Mouse (Mus musculus): ENCODE measurements around the gene Gm11634.
"Not testable (repeated sequence)": the region's sequence is repeated elsewhere in the genome, so short reads cannot be mapped to it uniquely, and the experiment has no call there.

Gm11634 gene

GRCm38 (mm10) chr11:101599156-101599555, at the start of gene Gm11634:
Gene Gm11634 (minus strand): TSS chr11:101599256.
- no peak for DNase-seq

GRCm38 (mm10) chr11:101647093-101647492, 48.0 kb upstream of the Gm11634 start:
- not testable (repeated sequence) for DNase-seq

GRCm38 (mm10) chr11:101646283-101646794, 47.3 kb upstream of the Gm11634 start:
- DNase-seq: not testable (repeated sequence)

- peak; percentile 71 to 74 for DNase-seq
These were observed 46.6 kb upstream of the Gm11634 start for GRCm38 (mm10) chr11:101645411-101646282.

GRCm38 (mm10) chr11:101645043-101645410, 46.0 kb upstream of the Gm11634 start:
- DNase-seq: not testable (repeated sequence)

GRCm38 (mm10) chr11:101644591-101644990, 45.5 kb upstream of the Gm11634 start:
- no peak for DNase-seq

GRCm38 (mm10) chr11:101642931-101643330, 43.9 kb upstream of the Gm11634 start:
- DNase-seq: no peak

- DNase-seq: peak in 1 of 2 experiments; percentile 31
These were observed 42.9 kb upstream of the Gm11634 start for GRCm38 (mm10) chr11:101641710-101642642.

- DNase-seq: peak; percentile 81 to 86
These were observed 42.0 kb upstream of the Gm11634 start for GRCm38 (mm10) chr11:101640857-101641709.

- no peak for DNase-seq
These were observed 40.7 kb upstream of the Gm11634 start for GRCm38 (mm10) chr11:101639761-101640160.

GRCm38 (mm10) chr11:101635660-101636059, 36.6 kb upstream of the Gm11634 start:
- no peak for DNase-seq

- DNase-seq: not testable (repeated sequence)
These were observed 29.8 kb upstream of the Gm11634 start for GRCm38 (mm10) chr11:101628733-101629417.

- DNase-seq: peak; percentile 77 to 80
These were observed 29.0 kb upstream of the Gm11634 start for GRCm38 (mm10) chr11:101627857-101628559.

- peak; percentile 76 to 82 for DNase-seq
These were observed 28.2 kb upstream of the Gm11634 start, which contains the start of gene Rdm1 for GRCm38 (mm10) chr11:101626995-101627856. Gene Rdm1 (plus strand): TSS chr11:101627195.

- DNase-seq: no peak
These were observed 27.6 kb upstream of the Gm11634 start for GRCm38 (mm10) chr11:101626649-101626994.

- DNase-seq: not testable (repeated sequence)
These were observed 21.1 kb upstream of the Gm11634 start for GRCm38 (mm10) chr11:101620022-101620655.

- DNase-seq: no peak
These were observed 19.5 kb upstream of the Gm11634 start for GRCm38 (mm10) chr11:101618596-101618995.

- no peak for DNase-seq
These were observed 18.8 kb upstream of the Gm11634 start for GRCm38 (mm10) chr11:101617849-101618248.

Measured in cerebellum, postnatal 36 days (tissue).